Mouse (Mus musculus): ENCODE data around the gene Irak4. TPM values are rescaled to one million over a fixed set of nuclear protein-coding genes. Genes with fewer than 3 reads are reported as not detected.

Irak4 gene
- polyA plus RNA-seq (2012; rRNA removed), result 16.9 and 24.4 TPM in 2 replicates

DNA sequence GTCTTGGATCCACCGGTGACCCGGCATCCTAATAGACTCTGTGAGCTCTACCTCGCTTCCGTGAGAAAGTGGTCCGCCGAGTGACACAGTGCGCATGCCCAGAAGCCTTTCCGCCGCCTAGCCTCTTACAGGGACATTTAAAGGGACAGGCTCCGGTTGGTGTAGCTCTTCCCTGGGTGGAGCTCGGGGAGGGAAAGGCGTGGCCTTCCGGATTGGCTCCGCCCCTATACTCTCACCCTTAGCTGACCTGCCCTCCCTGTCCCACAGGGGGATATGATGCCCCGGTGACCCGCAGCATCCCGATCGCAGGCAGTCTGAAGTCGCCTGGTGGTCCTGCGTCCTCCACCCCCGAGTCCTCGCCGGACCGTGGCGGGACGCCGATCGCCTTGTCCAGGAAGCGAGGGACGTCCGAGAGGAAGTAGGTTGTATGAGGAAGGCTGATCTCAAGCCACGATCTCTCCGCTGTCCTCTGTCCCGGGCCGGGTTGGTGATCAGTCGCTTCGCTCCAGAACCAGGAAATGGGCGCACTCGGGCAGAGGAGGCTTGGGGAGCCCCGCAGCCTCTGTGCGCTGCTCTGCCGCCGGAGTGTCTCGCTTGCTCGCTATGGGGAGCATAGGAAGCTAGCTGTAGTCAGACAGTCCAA is at the start of gene Irak4, which contains the start of gene Pus7l:
Gene Irak4 (plus strand): TSS at position 235 of the 643 bp plus-strand sequence.
Gene Pus7l (minus strand): TSS at position 139 of the 643 bp plus-strand sequence.
- peak; percentile 89 for DNase-seq (ENCODE audit: low read depth, low spot score)
- under 1% methylated on average over 45 of the region's 45 CpGs for WGBS

DNA sequence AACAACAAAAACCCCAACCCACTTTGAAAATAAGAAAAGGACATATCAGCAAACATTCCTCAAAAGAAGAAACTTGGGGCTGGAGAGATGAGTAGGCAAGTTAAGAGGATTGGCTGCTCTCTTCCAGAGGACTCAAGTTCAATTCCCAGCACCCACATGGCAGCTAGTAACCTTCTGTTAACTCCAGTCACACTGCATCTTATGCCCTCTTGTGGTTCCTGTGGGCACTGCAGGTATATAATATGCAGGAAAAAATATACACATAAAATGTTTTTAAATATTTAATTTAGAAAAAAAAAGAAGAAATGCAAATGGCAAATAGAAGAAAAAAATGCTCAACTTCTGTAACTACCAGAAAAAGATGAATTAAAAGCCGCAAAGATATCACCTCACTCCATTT is 49.0 kb upstream of the Irak4 start:
- 98% methylated on average over 1 of the region's 1 CpGs for WGBS
- no peak for DNase-seq (ENCODE audit: low read depth, low spot score)

DNA sequence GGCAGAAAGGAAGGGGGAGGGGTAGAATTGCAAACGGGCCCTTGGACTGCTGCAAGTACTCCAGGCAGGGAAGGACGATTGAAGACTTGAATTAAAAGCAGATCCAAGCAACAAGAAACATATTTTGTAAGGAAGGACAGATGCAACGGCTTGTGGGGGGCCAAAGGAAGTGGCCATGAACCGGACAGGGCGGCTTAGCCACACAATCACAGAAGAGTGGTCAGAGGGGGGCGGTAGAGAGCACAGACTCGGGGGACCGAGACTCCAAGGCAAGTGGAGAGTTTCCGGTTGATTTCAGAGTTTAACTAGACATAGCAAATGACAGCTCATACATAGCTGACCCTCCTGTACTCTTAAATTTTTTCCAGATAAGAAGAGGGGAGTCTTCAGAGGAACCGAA is 47.5 kb upstream of the Irak4 start:
- WGBS, result 81% methylated on average over 10 of the region's 10 CpGs
- DNase-seq (ENCODE audit: low read depth, low spot score), result no peak

DNA sequence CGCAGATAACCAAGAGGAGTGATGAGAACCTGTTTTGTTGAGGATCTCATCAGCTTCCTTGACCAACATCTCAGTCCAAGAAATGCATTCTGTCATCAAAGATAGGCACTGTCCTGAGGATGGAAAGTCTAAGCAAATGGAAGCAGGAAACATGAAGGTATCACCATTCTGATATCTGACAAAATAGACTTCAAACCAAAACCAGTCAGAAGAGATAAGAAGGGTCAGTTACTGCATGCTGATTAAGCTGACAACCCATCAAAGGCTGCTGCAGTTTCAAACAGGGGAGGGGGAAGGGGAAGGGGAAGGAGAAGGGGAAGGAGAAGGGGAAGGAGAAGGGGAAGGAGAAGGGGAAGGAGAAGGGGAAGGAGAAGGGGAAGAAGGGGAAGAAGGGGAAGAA is 44.2 kb upstream of the Irak4 start:
- DNase-seq (ENCODE audit: low read depth, low spot score), result no peak
- WGBS, result 73% methylated on average over 1 of the region's 1 CpGs

DNA sequence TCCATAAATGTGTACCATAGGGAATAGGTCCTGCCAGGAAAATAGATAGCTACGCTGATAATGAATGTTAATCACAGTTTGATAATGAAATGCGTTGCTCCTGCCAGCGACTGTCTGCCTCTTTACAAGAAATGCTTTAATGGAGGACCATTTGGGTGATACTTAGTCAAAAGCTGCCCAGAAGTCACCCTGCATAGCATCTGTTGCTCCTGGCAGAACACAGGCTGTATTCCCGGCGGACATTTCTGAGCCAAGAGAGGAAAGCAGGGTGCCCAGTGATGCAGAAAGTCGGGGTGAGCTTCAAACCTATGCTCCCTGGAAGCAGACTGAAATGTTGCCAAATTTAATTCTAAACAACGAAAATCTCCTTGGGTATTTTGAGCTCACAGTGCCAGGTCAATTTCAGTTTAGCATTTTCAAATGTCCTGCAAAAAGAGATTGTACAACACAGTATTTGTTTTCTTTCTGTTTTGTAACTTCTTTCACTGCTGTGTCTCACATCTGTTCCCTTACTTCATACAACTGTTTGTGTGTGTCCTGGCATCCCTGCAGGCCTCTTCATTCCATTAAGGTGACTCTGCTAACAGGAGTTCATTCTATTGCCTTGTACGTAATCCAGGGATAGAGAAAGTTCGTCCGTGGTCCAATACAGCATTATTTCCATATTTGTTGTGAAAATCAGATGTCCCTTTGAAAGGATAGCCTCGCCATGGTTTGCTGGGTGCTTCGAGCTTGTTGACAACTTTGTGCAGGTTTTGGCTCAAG is 39.8 kb upstream of the Irak4 start:
- no peak for DNase-seq (ENCODE audit: low read depth, low spot score)
- WGBS, result 69% methylated on average over 12 of the region's 12 CpGs

DNA sequence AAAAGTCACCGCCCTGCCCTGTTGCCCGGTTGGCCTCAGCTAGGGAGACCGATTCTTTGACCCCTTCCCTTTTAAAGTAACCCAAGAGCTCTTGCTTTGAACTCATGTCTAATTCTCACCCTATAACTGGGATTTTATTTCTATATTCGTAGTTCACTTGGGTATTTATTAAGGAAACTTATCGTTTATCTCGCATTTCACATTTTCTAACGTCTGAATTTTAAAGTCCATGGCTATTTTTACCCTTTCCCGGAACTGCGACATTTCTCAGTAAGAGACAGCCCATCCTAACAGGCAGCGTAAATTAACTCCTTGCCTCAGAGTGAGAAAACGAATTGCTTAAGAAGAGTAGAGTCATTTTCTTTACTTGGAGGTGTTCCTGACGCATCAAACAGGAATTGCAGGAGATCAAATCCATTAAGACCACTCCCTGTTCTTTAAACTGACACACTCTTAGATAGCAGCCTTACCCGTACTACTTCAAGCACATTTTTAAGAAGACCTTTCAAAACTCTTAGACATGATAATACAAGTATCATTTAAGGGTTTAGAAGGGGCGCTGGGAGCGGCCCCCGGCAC is 25.4 kb upstream of the Irak4 start:
- 65% methylated on average over 16 of the region's 16 CpGs for WGBS

DNA sequence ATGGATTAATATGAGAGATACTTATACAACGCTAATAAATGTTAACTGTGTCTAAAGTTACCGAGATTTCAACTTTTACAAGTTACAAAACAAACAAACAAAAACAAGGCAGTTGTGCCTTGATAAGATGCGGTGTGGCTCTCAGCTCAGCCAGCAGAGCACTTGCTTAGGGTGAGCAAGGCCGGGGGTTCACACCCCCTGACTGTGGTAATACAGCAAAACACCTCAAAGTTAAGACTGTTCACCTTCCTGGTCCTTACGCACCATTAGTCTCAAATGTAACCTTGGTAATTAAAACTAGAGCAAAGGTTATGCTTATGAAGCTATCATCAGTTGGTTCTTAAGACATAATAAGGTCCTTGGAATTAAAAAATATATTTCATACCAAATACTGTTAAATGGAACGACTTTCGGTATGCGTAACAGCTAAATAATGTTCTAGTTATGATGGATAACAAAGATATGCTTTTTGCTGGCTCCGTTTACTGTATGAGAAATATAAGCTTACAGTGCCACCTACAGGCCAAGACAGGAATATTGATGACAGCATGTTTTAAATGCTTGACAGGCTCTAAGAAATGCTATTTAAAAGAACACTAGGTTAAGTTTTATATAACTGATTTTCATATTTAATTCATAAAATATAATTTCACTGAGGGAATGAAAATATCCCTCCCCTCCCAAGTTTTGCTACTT is 23.1 kb upstream of the Irak4 start:
- DNase-seq (ENCODE audit: low read depth, low spot score), result peak; percentile 47
- WGBS, result 25% methylated on average over 9 of the region's 9 CpGs

More for the DNA sequence above, 25.4 kb upstream of the Irak4 start:
- DNase-seq (ENCODE audit: low read depth, low spot score), result no peak

DNA sequence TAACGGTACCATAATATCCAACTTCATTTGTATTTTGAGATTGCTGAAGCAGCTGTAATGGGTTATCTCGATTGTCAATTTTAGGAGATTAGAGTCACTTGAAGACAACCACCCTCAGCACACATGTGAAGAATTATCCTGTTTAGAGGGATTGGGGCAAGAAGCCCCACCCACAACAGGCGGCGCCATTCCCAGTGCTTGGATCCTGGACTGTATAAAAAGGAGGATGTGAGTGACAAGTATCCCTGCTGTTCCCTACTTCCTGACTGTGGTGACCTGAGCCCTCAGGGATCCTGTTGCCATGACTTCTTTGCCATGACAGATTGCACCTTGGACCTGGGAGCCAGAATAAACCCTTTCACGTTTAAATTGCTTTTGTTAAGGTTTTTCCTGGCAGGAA is 22.5 kb upstream of the Irak4 start:
- no peak for DNase-seq (ENCODE audit: low read depth, low spot score)
- WGBS, result 69% methylated on average over 5 of the region's 5 CpGs

DNA sequence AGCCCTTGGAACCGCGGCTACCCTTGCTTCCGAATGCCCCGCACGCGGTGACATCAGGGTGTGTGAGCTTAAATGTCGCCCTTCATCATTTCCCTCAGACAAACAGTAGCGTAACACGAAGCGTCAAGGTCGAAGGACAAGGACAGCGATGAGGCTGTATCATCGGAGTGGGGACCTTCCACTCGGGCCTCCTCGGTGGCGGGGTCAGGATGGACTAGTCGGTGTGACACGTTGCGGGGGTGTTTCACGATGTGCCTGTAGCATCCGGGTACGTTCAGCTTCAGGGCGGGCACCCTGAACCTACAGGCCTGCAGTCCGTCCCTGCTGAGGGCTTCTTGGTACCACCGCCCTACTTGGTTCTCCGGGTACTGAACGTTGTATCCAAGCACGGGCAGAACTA is 20.2 kb upstream of the Irak4 start:
- WGBS, result 90% methylated on average over 28 of the region's 28 CpGs
- DNase-seq (ENCODE audit: low read depth, low spot score), result no peak

DNA sequence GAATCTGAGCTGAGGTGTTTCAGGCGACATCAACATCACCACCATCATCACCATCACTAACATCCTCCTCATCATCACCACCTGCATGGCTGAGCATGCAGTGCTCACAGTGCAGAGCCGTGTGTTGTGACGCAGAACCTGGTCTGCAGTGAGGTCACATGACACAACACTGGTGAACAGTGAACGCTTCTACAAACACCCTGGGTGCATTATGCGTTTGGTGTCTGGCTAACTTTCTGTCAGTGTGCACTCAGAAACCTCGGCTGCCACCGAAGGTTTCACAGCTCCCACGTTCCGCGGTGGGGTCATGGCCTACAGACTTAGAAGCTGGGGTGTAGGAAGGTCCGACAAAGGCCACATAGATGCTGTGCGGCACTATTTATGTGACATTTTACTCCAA is 18.5 kb upstream of the Irak4 start:
- no peak for DNase-seq (ENCODE audit: low read depth, low spot score)
- WGBS, result 87% methylated on average over 12 of the region's 12 CpGs

DNA sequence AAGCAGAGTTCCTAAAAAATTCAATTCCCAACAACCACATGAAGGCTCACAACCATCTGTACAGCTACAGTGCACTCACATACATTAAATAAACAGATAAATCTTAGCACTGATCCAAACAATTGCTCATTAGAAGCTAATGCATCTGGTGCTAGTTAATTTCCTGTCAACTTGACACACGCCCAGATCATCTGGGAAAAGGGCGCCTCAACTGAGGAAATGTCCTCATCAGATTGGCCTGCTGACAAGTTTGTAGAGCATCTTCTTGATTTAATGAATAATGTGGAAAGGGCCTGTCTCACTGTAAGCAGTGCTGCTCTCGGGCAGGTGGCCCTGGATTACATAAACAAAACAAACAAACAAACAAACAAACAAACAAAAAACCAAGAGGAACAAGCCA is 12.9 kb upstream of the Irak4 start:
- 76% methylated on average over 3 of the region's 3 CpGs for WGBS
- DNase-seq (ENCODE audit: low read depth, low spot score), result no peak

DNA sequence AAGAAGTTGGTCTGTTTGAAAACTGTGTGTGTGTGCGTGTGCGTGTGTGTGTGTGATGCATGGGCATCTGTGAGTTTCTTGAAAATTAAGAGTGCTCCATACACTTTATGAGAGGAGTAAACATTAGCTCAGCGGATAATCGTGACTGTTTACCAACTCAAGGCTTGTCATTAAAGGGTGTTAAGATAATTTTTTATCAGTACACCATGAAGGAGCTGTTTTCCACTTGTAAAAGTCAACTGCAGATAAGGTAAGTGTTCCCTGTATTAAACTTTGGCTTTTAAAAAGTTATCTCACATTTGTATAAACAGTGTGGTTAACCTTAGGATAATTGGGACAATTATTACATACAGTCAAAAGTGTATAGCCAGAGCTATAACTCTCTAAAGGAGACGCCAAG is 11.1 kb upstream of the Irak4 start:
- no peak for DNase-seq (ENCODE audit: low read depth, low spot score)
- 53% methylated on average over 5 of the region's 5 CpGs for WGBS

DNA sequence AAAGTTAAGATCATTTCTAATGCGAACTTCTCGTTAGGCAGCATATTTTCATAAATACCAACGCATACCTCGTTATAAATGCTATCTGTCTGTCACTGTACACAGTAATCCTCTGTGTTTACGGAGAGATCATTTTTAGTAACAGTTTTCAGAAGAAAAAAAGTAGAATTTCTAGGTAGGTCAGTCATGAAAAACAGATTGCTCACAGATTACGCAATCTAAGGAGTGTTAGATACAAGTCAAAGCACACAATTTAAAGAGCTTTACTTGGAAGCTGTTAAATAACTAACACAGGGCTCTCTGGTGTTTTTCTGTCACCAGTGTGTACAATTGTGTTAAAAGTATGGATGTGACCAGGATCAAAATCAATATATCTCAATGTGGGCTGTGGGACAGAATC is 10.5 kb upstream of the Irak4 start:
- WGBS, result 68% methylated on average over 6 of the region's 6 CpGs

DNA sequence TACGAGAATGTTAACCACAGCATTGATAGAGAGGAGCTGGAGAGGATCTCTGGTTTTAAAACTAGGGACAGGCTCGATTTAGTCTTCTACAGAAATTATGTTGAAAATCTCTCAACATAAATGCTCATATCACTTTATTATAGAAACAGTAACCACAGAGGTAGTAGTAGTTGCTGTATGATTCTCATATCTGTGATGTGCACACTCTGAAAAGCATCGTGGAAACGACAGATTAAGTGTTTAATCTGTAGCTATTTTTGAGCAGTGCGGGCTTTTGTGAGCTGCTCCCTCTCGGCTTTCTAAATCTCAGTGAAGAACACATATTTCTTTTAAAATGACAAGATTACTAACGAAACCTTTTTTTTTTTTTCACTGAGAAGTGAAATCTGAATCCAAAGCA is 7.9 kb upstream of the Irak4 start:
- WGBS, result 93% methylated on average over 7 of the region's 7 CpGs
- no peak for DNase-seq (ENCODE audit: low read depth, low spot score)

More for the DNA sequence above, 10.5 kb upstream of the Irak4 start:
- no peak for DNase-seq (ENCODE audit: low read depth, low spot score)

DNA sequence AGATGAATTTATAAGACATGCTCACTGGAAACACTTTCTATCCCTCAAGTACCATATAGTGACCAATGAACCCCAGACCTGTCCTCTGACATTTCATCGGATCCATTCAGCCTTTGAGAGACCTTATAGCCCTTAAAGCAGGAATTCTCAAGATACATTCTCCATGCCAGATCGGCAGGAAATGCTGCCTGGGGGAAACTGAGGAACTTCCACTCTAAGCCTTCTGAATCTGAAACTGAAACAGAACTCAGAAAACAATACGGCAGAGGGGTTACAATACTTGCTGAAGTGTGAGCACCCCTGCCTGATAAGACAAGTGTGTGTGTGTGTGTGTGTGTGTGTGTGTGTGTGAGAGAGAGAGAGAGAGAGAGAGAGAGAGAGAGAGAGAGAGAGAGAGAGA is 4.1 kb upstream of the Irak4 start:
- WGBS, result 89% methylated on average over 3 of the region's 3 CpGs

DNA sequence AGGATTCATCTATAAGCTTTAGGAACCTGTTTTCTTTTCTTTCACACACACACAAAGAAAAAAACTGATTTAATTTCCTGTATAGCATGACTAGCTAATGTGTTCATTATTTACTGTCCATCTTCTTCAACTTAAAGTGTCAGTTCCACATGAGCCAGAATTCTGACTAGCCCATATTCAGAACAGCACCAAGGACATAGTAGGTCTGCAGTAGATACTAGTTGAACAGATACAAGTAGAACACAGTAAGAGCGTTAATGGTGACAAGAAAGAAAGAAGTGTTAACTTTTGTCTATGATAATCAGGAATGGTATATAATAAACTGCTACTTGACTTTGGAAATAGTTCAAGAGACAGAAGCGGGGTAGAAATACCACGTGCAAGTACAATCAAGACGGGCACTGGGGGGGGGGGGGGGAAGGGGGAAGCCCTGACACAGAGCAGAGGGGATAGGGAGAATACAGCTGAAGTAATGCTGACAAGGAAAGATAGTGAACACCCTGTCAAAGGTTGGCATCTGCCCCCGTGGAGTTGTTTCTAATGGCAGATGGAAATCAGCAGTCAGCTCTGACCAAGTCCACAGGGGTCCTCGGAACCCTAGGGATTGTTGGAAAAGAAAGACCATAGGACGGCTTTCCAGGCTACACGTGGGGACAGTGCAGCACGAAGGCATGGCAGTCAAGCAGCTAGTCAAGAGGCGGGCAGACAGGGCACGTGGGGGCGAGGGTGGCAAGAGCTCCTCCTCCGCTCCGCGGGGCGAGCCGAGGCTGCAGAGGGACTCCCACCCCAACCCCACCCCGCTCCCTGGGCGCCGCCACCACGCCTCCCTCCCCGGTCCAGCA is 655 bp upstream of the Irak4 start:
- DNase-seq (ENCODE audit: low read depth, low spot score), result no peak
- WGBS, result 5% methylated on average over 22 of the region's 22 CpGs

More for the DNA sequence above, 4.1 kb upstream of the Irak4 start:
- DNase-seq (ENCODE audit: low read depth, low spot score), result no peak

DNA sequence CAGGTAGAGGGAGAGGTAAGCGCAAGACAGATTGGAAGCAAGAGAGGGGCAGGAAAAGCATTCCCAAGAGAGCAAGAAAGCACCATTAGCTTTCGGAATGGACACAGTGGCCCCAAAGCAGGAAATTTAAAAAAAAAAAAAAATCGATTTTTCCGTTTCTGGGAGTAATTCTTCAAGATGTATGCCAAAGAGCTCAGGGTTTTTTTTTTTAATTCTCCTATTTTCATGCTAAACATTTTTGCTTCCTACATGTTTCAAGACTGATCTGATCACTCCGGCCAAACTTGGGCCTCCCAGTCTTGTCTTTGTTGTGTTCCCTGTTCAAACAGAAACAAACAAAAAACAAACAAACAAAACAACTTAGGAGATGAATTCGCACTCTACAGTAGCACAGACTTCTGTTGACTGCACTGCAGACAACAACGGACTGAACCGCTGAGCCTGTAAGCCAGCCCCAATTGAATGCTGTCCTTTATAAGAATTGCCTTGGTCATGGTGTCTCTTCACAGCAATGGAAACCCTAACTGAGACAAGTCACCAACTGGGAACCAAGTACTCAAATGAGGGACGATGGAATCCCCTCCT is 701 bp downstream of the Irak4 start:
- WGBS, result 25% methylated on average over 9 of the region's 9 CpGs
- DNase-seq (ENCODE audit: low read depth, low spot score), result no peak

DNA sequence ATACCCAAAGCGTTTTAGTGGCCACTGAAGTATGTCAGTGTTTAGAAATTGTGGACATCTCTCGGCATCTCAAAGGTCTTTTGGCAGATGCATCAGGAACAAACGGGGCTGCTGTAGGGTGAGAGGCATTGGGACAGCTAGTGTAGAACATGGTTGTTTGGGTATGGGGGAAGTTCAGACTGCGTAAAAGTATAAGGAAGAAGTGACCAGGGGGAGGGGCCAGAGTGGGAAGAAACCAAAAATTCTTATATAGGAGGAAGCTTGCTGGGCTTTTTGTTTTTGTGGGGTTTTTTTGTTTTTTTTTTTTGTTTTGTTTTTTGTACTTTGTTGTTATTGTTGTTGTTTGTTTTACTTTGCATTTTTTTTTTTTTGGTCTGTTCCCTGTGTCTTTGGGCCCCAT is 1.4 kb downstream of the Irak4 start:
- 58% methylated on average over 4 of the region's 4 CpGs for WGBS
- DNase-seq (ENCODE audit: low read depth, low spot score), result no peak

DNA sequence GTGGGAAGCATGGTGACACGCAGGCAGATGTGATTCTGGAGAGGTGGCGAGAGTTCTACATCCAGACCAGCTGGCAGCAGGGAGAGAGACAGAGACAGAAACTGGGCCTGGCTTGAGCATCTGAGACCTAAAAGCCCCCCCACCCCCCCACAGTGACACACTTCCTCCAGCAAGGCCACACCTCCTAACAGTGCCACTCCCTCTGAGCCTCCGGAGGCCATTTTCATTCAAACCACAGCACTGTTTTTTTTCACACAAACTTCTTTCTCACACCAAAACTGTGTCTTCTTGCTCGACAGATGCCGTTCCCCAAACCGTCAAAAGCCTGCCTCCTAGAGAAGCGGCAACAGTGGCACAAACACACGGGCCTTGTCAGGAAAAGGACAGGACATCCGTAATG is 10.1 kb downstream of the Irak4 start:
- WGBS, result 94% methylated on average over 9 of the region's 9 CpGs

More for the DNA sequence above, 10.1 kb downstream of the Irak4 start:
- DNase-seq (ENCODE audit: low read depth, low spot score), result no peak

Data from large intestine, adult 2 months (tissue).